Mouse (Mus musculus): ENCODE measurements at regions not wholly inside any gene's neighbourhood (a gene's known extent, or its start where the extent isn't known, plus 50 kb on each side); places are given as distances from the start of the nearest gene placed in this dataset.
A peak's percentile ranks its signal among the peaks of the same experiment; 100 is the strongest.

DNA sequence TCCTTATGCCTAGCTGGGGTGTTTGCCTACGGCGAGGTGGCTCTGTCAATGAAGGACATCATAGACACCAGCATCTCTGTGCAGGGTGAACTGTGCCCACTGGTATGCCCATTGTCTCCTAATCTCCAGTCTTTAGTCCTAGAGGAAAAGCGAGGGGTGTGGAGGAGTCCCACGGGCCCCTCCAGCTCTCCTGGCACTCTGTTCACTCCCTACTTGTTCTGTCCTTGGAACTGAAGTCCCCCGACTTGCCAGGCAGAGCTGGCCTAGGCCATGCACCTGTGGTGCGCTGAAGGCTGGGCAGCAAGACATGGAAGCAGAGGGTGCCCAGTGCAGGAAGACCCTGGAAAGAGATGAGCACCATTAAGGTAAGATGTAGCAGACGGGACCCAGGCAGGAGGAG is 150.6 kb upstream of the Haao start:
- H3K36me3 ChIP-seq, result no peaks in the 10 kb centered on the region

DNA sequence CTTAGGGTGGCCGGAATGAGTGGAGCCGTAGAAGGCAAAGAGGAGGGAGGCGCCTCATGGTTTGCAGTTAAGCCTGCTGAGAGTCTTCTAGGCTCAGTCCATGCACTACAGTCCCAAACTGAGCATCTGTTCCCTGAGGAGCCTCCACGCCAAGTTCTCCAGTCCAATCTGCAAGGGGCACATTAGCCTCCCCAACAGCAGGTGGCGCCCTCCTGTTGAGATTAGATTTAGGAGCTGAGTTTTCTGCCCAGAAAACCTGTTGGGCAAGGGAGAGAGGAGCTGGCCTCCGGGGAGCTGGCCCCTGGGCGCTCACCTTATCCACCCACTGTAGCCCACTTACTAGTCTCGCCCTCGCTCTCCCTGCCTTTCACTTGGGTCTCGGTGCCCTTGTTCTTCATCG is 150.0 kb upstream of the Haao start:
- H3K36me3 ChIP-seq, result no peaks in the 10 kb centered on the region
- H3K27me3 ChIP-seq, result no peaks in the 10 kb centered on the region
- H3K27ac ChIP-seq, result peak overlapping the region; percentile 91
- WGBS, result 78% methylated on average over 11 of the region's 11 CpGs
- ATAC-seq (ENCODE audit: borderline replicate concordance, extremely low read depth, low FRiP score, low TSS enrichment), result no peak
- H3K9me3 ChIP-seq, result no peaks in the 10 kb centered on the region
- peaks cover 16% of the 10 kb centered on the region for H3K4me1 ChIP-seq
- H3K4me3 ChIP-seq, result no peak overlapping the region
- H3K9ac ChIP-seq, result no peak overlapping the region
- no peak overlapping the region for H3K4me2 ChIP-seq

More for the DNA sequence above, 150.6 kb upstream of the Haao start:
- Histone ChIP-seq H3K4me3 (no peak overlapping the region), H3K9me3 (no peaks in the 10 kb centered on the region), H3K27me3 (no peaks in the 10 kb centered on the region), H3K4me2 (peak overlapping the region; percentile 25), H3K9ac (no peak overlapping the region), H3K4me1 (peaks cover 13% of the 10 kb centered on the region), H3K27ac (peak overlapping the region; percentile 91)
- 64% methylated on average over 7 of the region's 7 CpGs for WGBS
- ATAC-seq (ENCODE audit: borderline replicate concordance, extremely low read depth, low FRiP score, low TSS enrichment), result no peak

DNA sequence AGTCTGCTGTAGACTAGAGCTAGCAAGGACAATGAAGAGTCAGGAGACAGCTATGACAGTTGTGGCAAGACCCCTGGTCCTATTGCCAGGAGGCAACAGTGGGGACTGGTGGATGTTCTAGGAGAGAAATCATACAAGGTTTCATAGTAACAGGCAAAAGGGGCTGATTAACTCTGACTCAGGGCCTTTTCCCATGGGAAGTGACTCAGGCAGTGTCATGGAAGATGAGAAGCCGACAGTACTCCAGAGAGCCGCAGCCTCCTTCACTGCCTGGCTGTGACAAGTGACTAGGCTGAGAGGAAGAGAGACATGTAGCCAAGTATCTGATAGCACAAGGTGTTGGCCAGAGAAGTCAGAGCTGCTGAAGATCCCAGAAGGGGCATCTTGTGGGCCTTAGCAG is 145.3 kb upstream of the Haao start:
- peak overlapping the region; percentile 26; the same call in 1 of the 2 replicates for H3K27ac ChIP-seq
- H3K4me1 ChIP-seq, result peaks cover 47% of the 10 kb centered on the region
- no peak overlapping the region for H3K4me3 ChIP-seq
- WGBS, result 59% methylated on average over 2 of the region's 2 CpGs
- H3K27me3 ChIP-seq, result no peaks in the 10 kb centered on the region
- H3K9me3 ChIP-seq, result no peaks in the 10 kb centered on the region
- no peak overlapping the region for H3K4me2 ChIP-seq
- no peak overlapping the region for H3K9ac ChIP-seq
- ATAC-seq (ENCODE audit: borderline replicate concordance, extremely low read depth, low FRiP score, low TSS enrichment), result no peak
- no peaks in the 10 kb centered on the region for H3K36me3 ChIP-seq

DNA sequence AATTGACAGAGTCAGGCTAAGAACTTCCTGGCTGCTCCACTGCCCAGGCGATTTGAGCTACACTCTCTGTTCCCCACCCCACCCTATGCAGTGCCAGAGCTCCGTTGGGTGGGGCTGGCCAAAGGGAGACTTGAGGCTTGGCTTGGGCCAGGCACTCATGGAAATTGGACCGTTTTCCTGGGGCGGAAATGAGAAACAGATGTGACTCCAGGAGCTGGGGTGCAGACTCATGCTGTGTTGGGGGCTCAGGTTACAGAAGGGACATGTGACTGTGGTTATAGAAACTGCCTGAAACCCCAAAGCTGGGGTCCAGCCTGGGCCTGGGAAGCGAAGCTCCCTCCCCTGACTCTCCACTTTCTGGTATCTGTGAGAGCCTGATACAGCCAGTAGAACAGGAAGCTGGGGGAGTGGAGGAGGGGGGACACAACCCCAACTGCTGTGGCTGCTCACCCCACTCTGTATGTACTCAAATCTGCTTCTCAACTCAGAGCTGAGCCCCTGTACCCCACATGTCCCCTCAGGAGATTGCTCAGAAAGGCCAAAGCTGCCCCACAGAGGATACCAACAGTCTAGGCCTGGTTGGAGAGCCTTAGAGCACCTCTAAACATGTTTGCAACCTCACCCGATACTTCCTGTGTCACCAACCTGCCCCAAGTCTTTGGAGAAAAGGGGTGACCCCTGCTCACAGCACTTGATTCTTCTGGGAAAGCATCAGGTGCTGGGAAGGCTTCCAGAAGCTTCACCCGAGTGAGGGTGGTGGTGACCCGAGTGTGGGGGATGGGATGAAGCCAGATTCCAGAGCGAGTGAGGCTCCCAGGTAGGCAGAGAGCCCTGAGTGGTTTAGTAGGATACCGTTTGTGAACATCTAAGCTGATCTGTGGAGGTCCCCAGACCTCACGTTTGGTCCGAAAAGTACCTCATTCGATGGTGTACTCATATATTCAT is 142.9 kb upstream of the Haao start:
- peak; percentile 81 for ATAC-seq (ENCODE audit: borderline replicate concordance, extremely low read depth, low FRiP score, low TSS enrichment)
- Histone ChIP-seq H3K4me1 (peaks cover 68% of the 10 kb centered on the region), H3K9me3 (no peaks in the 10 kb centered on the region), H3K4me2 (peak overlapping the region; percentile 6; the same call in 1 of the 2 replicates), H3K4me3 (no peak overlapping the region), H3K9ac (no peak overlapping the region), H3K27me3 (no peaks in the 10 kb centered on the region), H3K36me3 (no peaks in the 10 kb centered on the region), H3K27ac (peak overlapping the region; percentile 91)
- WGBS, result 42% methylated on average over 13 of the region's 13 CpGs

DNA sequence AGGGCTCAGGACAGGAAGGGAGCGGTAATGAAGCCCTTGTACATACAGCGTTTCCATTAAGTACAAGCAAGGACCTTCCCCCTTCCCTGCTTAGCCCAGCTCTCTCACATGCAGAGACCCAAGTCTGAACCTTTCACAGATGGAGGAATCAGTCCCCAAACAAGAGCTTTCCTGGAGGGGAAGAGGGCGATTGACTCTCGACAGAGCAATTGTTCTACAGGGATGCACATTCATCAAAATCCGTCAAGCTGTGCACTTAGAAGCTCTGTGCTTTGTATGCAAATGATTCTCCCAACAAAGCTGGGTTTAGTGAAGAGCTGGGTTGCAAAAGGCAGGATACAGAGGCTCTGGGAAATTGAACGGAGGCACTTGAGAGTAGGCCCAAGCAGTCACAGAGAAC is 141.1 kb upstream of the Haao start:
- 33% methylated on average over 6 of the region's 6 CpGs for WGBS

DNA sequence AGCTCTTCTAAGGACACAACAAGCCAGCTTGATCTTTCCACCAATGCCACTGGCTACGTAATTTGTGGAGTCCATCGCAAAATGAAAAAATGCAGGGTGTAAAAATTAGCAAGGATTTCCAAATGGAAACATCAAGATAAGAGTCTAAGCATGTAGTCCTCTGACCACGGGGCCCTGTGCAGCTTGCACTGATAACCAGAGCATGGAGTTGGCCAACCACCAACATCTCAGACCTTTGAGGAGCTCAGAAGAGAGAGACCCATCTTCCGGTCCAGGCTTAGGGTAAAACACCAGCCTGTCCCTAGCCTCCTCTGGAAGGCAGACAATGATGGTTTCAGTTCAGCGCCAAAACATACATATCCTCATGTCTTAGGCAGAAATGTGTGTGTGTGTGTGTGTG is 140.4 kb upstream of the Haao start:
- H3K9ac ChIP-seq, result no peak overlapping the region
- H3K9me3 ChIP-seq, result no peaks in the 10 kb centered on the region
- WGBS, result 68% methylated on average over 5 of the region's 5 CpGs
- peak overlapping the region; percentile 91 for H3K27ac ChIP-seq
- H3K27me3 ChIP-seq, result no peaks in the 10 kb centered on the region
- no peaks in the 10 kb centered on the region for H3K36me3 ChIP-seq
- ATAC-seq (ENCODE audit: borderline replicate concordance, extremely low read depth, low FRiP score, low TSS enrichment), result no peak
- H3K4me2 ChIP-seq, result no peak overlapping the region
- no peak overlapping the region for H3K4me3 ChIP-seq
- peaks cover 88% of the 10 kb centered on the region for H3K4me1 ChIP-seq

More for the DNA sequence above, 141.1 kb upstream of the Haao start:
- no peak overlapping the region for H3K9ac ChIP-seq
- H3K4me2 ChIP-seq, result no peak overlapping the region
- peak overlapping the region; percentile 91 for H3K27ac ChIP-seq
- H3K9me3 ChIP-seq, result no peaks in the 10 kb centered on the region
- H3K4me3 ChIP-seq, result no peak overlapping the region
- no peaks in the 10 kb centered on the region for H3K36me3 ChIP-seq
- peaks cover 86% of the 10 kb centered on the region for H3K4me1 ChIP-seq
- ATAC-seq (ENCODE audit: borderline replicate concordance, extremely low read depth, low FRiP score, low TSS enrichment), result no peak
- no peaks in the 10 kb centered on the region for H3K27me3 ChIP-seq

DNA sequence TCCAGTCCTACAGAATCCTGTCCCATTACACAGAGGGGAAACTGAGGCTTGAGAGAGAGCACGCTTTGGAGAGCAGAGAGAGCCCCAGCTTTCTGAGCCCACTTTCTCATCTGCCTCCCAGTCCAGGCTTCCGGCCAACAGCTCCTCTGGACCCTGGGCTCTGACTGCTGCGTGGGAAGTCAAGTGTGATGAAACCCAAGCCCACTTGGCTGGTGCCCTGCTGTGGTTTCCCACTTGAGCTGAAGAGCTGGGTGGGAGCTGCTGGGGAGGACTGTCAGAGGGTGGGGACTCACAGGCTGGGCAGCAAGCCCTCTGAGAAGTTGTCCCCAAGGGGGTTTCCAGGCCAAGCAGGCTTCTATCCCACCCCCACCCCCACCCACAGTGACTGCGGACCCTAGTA is 139.9 kb upstream of the Haao start:
- H3K4me2 ChIP-seq, result no peak overlapping the region
- no peaks in the 10 kb centered on the region for H3K36me3 ChIP-seq
- no peak overlapping the region for H3K4me3 ChIP-seq
- no peak for ATAC-seq (ENCODE audit: borderline replicate concordance, extremely low read depth, low FRiP score, low TSS enrichment)
- H3K27me3 ChIP-seq, result no peaks in the 10 kb centered on the region
- peak overlapping the region; percentile 91 for H3K27ac ChIP-seq
- H3K4me1 ChIP-seq, result peaks cover 88% of the 10 kb centered on the region
- H3K9me3 ChIP-seq, result no peaks in the 10 kb centered on the region
- 52% methylated on average over 4 of the region's 4 CpGs for WGBS
- H3K9ac ChIP-seq, result no peak overlapping the region

DNA sequence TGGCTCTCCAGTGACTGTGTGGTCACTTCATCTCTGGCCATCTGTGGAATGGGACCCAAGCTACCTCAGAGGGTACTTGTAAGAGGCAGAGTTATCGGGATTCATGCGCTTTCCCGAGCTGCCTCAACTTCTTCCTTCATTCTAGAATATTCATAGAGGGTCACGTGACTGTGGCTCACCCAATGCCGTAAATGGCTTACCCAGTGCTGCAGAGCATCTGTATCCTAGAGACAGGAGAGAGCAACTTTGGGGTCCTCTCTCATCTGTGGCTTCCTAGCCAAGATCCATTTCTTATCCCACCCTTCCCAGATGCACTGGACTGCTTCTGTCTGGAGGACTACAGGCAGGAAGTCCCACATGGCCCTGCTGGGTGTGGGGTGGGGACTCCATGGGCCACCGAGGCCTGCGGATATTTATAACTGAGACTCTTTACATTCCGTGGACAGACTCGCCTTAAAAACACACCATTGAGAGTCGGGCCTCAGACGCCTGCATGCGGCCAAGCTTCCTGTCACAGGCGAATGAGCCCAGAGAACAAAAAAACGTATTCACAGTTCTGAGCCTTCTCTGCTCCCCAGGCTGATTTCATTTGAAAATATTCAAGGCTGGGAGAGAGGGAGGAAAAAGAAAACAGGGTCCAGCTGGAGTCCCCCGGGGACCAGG is 138.3 kb upstream of the Haao start:
- no peaks in the 10 kb centered on the region for H3K9me3 ChIP-seq
- H3K27me3 ChIP-seq, result no peaks in the 10 kb centered on the region
- H3K4me3 ChIP-seq, result no peak overlapping the region
- H3K4me1 ChIP-seq, result peaks cover 95% of the 10 kb centered on the region
- no peak overlapping the region for H3K9ac ChIP-seq
- H3K4me2 ChIP-seq, result no peak overlapping the region
- no peak for ATAC-seq (ENCODE audit: borderline replicate concordance, extremely low read depth, low FRiP score, low TSS enrichment)
- peak overlapping the region; percentile 98 for H3K27ac ChIP-seq
- H3K36me3 ChIP-seq, result no peaks in the 10 kb centered on the region
- 36% methylated on average over 15 of the region's 15 CpGs for WGBS

DNA sequence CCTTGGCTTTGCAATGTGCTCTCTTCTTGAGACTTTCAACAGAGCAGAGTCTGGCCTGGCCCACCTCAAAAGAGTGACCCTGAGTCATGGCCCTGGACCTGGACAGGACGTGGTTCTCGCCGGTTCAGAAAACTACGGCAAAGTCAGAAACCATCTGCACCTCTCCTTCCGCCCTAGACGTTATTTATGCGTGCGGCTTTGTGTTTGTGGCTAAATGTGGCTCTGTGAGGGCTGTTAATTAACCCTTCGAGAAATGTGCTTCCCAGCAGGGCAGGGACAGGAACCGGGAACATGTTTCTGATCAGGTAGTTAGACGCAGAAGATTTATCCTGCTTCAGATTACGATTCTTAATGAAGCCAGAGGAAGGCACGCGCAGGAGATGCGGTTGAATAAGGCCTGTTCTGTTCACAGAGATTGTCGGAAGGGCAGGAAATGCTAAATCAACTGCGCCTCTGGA is 137.6 kb upstream of the Haao start:
- Histone ChIP-seq H3K27me3 (no peaks in the 10 kb centered on the region), H3K9me3 (no peaks in the 10 kb centered on the region), H3K27ac (peak overlapping the region; percentile 98), H3K4me1 (peaks cover 94% of the 10 kb centered on the region), H3K4me2 (no peak overlapping the region), H3K9ac (no peak overlapping the region), H3K36me3 (no peaks in the 10 kb centered on the region), H3K4me3 (no peak overlapping the region)
- 48% methylated on average over 17 of the region's 17 CpGs for WGBS
- no peak for ATAC-seq (ENCODE audit: borderline replicate concordance, extremely low read depth, low FRiP score, low TSS enrichment)

DNA sequence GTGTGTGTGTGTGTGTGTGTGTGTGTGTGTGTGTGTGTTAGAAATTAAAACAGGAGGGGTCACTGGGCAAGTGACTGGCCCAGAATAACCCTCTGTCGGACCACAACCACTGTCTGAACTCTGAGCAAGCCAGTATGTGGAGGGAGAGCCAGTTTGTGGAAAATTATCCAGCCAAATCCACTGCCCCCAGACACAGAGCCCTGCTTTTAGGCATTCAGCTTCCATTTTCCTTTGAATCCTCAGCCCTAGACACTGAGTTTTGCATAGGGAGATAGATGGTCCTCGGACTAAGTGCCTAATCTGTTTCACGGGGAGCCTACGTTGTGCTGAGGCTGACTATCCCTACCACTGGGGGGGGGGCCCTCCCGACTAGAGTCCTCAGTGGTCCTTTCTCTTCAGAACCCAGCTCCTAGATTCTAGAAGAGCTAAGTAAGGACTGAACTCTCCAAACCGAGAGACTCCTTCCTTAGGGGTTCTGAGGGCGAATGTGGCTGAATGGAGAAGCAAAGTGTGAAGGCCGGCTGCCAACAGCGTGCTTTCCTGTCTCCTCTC is 136.2 kb upstream of the Haao start:
- H3K27me3 ChIP-seq, result no peaks in the 10 kb centered on the region
- H3K36me3 ChIP-seq, result no peaks in the 10 kb centered on the region
- H3K4me2 ChIP-seq, result no peak overlapping the region
- no peak overlapping the region for H3K4me3 ChIP-seq
- H3K27ac ChIP-seq, result peak overlapping the region; percentile 98
- H3K9me3 ChIP-seq, result no peaks in the 10 kb centered on the region
- WGBS, result 79% methylated on average over 9 of the region's 9 CpGs
- no peak for ATAC-seq (ENCODE audit: borderline replicate concordance, extremely low read depth, low FRiP score, low TSS enrichment)
- H3K4me1 ChIP-seq, result peaks cover 94% of the 10 kb centered on the region
- H3K9ac ChIP-seq, result no peak overlapping the region

DNA sequence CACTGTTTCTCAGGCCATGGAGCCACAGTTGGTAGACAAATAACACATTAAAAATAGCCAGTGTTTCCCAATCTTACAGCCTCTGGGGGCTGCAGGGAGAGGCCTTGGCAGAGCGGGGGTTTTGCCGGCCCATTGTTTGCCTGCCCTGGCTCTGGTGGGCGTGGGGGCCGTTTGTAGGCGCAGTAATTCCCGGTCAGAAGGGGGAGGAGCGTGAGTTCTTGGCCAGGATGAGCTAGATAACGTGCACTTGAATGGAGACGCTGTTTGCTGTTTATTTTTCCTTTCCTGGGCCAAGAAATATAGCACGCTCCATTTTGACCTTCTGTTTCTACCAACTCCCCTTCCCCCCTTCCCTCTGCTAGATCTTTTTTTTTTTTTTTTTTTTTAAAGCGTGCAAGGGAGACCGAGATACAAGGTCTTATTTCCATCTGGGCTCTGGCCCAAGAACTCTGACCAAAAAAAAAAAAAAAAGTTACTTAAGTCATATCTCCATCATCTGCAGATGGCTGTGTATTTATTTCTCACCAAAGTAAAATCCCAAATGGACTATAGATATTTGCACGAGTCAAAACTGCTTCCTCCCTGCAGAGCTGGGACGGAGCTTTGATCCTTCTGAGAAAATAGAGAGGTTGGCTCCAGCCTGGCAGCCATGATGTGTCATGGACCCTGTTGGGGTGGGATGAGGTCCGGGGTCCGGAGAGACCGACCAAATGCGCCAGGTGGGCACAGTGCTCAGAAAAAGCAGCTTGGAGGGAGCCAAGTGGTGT is 135.5 kb upstream of the Haao start:
- Histone ChIP-seq H3K4me3 (no peak overlapping the region), H3K9ac (peak overlapping the region; percentile 24; the same call in 1 of the 2 replicates), H3K27me3 (no peaks in the 10 kb centered on the region), H3K4me1 (peaks cover 92% of the 10 kb centered on the region), H3K27ac (peak overlapping the region; percentile 98), H3K9me3 (no peaks in the 10 kb centered on the region), H3K4me2 (no peak overlapping the region; the same call in 1 of the 2 replicates), H3K36me3 (no peaks in the 10 kb centered on the region)
- 9% methylated on average over 18 of the region's 18 CpGs for WGBS
- ATAC-seq (ENCODE audit: borderline replicate concordance, extremely low read depth, low FRiP score, low TSS enrichment), result peak; percentile 85
